31 mouse cellular contexts compared by ENCODE assay signal in genomic region chr10:127896705-127897104, GRCm38 (mm10). TPM values are rescaled to one million over a fixed set of nuclear protein-coding genes. Genes with fewer than 3 reads are reported as not detected.
"Had no signal": no experiment of that assay in that cellular context is flagged by ENCODE, and none has a peak within 500 bp of the region (broad histone marks: within the 10 kb centered on the region; RNA-seq: fewer than 3 reads in every experiment).

No protein-coding gene starts in this region.

- H3K36me3 ChIP-seq: heart, embryonic 10.5 days; heart, embryonic 12.5 days; hindbrain, embryonic 10.5 days; hindbrain, embryonic 12.5 days; intestine, embryonic 15.5 days; kidney, embryonic 15.5 days; limb, embryonic 13.5 days; limb, embryonic 15.5 days; liver, embryonic 12.5 days had no signal

- H3K27me3 ChIP-seq: heart, embryonic 12.5 days; hindbrain, embryonic 12.5 days; intestine, embryonic 15.5 days; kidney, embryonic 15.5 days; limb, embryonic 13.5 days; limb, embryonic 15.5 days; liver, embryonic 12.5 days had no signal

- ATAC-seq: hindbrain, embryonic 16.5 days; inflammation-experienced regulatory T-cells, adult 6 months; intestine, embryonic 15.5 days; liver, embryonic 12.5 days had no signal

- H3K9me3 ChIP-seq: heart, embryonic 10.5 days; heart, embryonic 12.5 days; hindbrain, embryonic 10.5 days; hindbrain, embryonic 12.5 days; intestine, embryonic 15.5 days; kidney, embryonic 15.5 days; limb, embryonic 13.5 days; limb, embryonic 15.5 days; liver, embryonic 12.5 days had no signal

- H3K27ac ChIP-seq: gastrocnemius, adult 2 months; heart, embryonic 10.5 days; hindbrain, embryonic 10.5 days; hindbrain, embryonic 12.5 days; hindbrain, embryonic 14.5 days; intestine, embryonic 15.5 days; kidney, embryonic 15.5 days; kidney, postnatal 0 days; limb, embryonic 13.5 days; limb, embryonic 15.5 days; liver, embryonic 12.5 days; liver, embryonic 14.5 days had no signal

- H3K4me1 ChIP-seq: hindbrain, embryonic 10.5 days; hindbrain, embryonic 12.5 days; kidney, embryonic 15.5 days; limb, embryonic 13.5 days; limb, embryonic 15.5 days had no signal

- H3K4me3 ChIP-seq: gastrocnemius, adult 2 months; heart, embryonic 10.5 days; heart, embryonic 12.5 days; hindbrain, embryonic 10.5 days; hindbrain, embryonic 12.5 days; intestine, embryonic 15.5 days; kidney, embryonic 15.5 days; limb, embryonic 13.5 days; limb, embryonic 15.5 days; liver, embryonic 12.5 days had no signal

- DNase-seq: gastrocnemius, adult 2 months; gastrocnemius, postnatal 10 days; gastrocnemius, postnatal 25 days; heart, adult 18-20 months; heart, postnatal 10 days; heart, postnatal 4 days; kidney, adult 2 months; kidney, adult 9 months; kidney, postnatal 14 days; kidney, postnatal 36 days; layer of hippocampus, adult 9-11 months; layer of hippocampus, postnatal 36 days; left cerebral cortex, postnatal 4 days had no signal

- H3K4me2 ChIP-seq: heart, embryonic 12.5 days; hindbrain, embryonic 12.5 days; hindbrain, embryonic 14.5 days; intestine, embryonic 15.5 days; kidney, embryonic 15.5 days; limb, embryonic 13.5 days; limb, embryonic 15.5 days; liver, embryonic 12.5 days had no signal

- H3K9ac ChIP-seq: heart, embryonic 12.5 days; hindbrain, embryonic 12.5 days; hindbrain, embryonic 14.5 days; intestine, embryonic 15.5 days; kidney, embryonic 15.5 days; limb, embryonic 13.5 days; limb, embryonic 15.5 days; liver, embryonic 12.5 days; liver, embryonic 14.5 days had no signal

RNA-seq across cellular contexts. Expression of gene Sdr9c7, which starts 1.6 kb away (rescaled TPM):
- polyA plus RNA-seq: heart, embryonic 10.5 days; heart, embryonic 12.5 days; heart, embryonic 14.5 days; heart, embryonic 16.5 days; hindbrain, embryonic 10.5 days; hindbrain, embryonic 12.5 days; hindbrain, embryonic 14.5 days; hindbrain, embryonic 16.5 days; inflammation-experienced regulatory T-cells, adult 6 months; kidney, postnatal 0 days; limb, embryonic 11.5 days; limb, embryonic 13.5 days; liver, embryonic 12.5 days; liver, embryonic 14.5 days had no signal

RNA-seq across cellular contexts. Expression of gene Rdh7, which starts 8.1 kb away (rescaled TPM):
- polyA plus RNA-seq: heart, embryonic 10.5 days; heart, embryonic 12.5 days; heart, embryonic 14.5 days; heart, embryonic 16.5 days; hindbrain, embryonic 10.5 days; hindbrain, embryonic 12.5 days; hindbrain, embryonic 14.5 days; hindbrain, embryonic 16.5 days; inflammation-experienced regulatory T-cells, adult 6 months; kidney, embryonic 15.5 days; limb, embryonic 11.5 days; limb, embryonic 13.5 days; limb, embryonic 15.5 days; liver, embryonic 12.5 days had no signal

RNA-seq across cellular contexts. Expression of gene Rdh16f2, which starts 30.4 kb away (rescaled TPM):
- polyA plus RNA-seq: heart, embryonic 10.5 days; heart, embryonic 12.5 days; heart, embryonic 14.5 days; heart, embryonic 16.5 days; hindbrain, embryonic 10.5 days; hindbrain, embryonic 12.5 days; hindbrain, embryonic 14.5 days; hindbrain, embryonic 16.5 days; inflammation-experienced regulatory T-cells, adult 6 months; limb, embryonic 11.5 days; limb, embryonic 13.5 days; limb, embryonic 15.5 days; liver, embryonic 12.5 days had no signal

RNA-seq across cellular contexts. Expression of gene Rdh19, which starts 47.0 kb away (rescaled TPM):
- polyA plus RNA-seq: heart, embryonic 10.5 days; heart, embryonic 12.5 days; heart, embryonic 14.5 days; heart, embryonic 16.5 days; hindbrain, embryonic 10.5 days; hindbrain, embryonic 12.5 days; hindbrain, embryonic 14.5 days; hindbrain, embryonic 16.5 days; inflammation-experienced regulatory T-cells, adult 6 months; intestine, embryonic 15.5 days; large intestine, adult 2 months; limb, embryonic 11.5 days; limb, embryonic 13.5 days; limb, embryonic 15.5 days; liver, embryonic 12.5 days had no signal
